Mouse (Mus musculus) megakaryocyte-erythroid progenitor cell, adult 5-6 weeks (primary cell): Measurements from ENCODE around the gene Pde8a. TPM values are rescaled to one million over a fixed set of nuclear protein-coding genes. Genes with fewer than 3 reads are reported as not detected.
"Not testable (repeated sequence)": the region's sequence is repeated elsewhere in the genome, so short reads cannot be mapped to it uniquely, and the experiment has no call there.

Experiments used
- ATAC-seq: replicated peaks from 2 replicates; pipeline ENCODE4 v1.8.0; 2016; ENCODE audit warnings: mild to moderate bottlenecking, inconsistent platforms; ENCODE audit not compliant: severe bottlenecking, poor library complexity, low FRiP score, low TSS enrichment
- total RNA-seq, 2 experiments: library from RNA; stranded (forward) in 1 of 2; stranded (reverse) in 1 of 2; fragments of 200-1000, 215-1000 nt in 1 of 2; fragments of >200 nt in 1 of 2; fragmentation: Nextera tagmentation in 1 of 2; gene quantifications; 2 replicates each; pipeline ENCODE4 v1.2.3; 2014 to 2017

The Pde8a gene
- total RNA-seq (2014; fragmentation: Nextera tagmentation) (0.33 and 1.0 TPM in 2 replicates), total RNA-seq (2017) (0.23 and 0.94 TPM in 2 replicates)

DNA sequence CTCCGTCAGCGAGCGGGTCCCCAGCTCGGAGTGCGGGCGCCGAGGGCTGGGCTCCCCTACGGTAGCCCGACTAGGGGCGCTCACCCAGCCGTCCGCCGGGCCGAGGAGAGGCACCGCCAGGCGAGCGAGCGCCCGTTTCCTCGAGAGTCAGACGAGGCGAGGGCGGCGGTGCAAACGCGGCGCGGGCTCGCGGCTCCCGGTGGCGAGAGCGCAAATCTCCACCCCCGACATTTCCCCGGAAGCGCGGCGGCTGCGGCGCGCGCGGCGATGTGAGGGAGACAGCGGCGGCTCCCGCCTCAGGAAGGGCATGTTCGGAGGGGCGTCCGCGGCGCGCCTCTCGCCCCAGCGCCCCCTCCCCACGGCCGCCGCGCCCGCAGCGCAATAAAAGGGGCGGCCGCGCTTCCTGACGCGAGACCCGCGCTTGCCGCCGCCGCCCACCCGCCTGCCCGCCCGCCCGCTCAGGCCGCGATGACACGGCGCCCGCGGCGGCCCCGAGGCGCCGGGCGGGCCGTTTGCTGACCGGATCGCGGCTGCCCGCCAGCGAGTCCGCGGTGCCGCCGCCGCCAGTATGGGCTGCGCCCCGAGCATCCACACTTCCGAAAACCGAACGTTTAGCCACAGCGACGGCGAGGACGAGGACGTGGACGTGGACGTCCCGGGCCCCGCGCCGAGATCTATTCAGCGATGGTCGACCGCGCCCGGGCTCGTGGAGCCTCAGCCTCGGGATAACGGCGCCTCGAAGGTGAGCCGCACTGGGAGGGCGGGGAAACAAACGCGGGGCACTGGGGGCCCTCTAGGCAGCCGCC is at the start of gene Pde8a:
Gene Pde8a, plus strand, starts transcription at position 250 of the 806 bp plus-strand sequence.
- ATAC-seq = no peak

DNA sequence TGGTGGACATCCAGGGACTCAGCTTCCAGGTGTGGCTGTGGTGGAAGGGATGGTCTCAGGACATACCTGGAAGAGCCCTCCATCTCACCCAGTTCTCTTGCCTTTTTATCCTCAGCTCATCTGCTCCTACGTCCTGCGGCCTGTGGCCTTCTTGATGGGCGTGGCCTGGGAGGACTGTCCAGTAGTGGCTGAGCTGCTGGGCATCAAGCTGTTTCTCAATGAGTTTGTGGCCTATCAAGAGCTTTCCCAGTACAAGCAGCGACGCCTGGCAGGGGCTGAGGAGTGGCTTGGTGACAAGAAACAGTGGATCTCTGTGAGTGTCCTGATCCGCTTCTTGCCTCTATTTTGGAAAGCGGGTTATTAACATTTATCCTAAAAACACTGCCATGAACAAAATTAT is 49.0 kb upstream of the Pde8a start:
- ATAC-seq = no peak

DNA sequence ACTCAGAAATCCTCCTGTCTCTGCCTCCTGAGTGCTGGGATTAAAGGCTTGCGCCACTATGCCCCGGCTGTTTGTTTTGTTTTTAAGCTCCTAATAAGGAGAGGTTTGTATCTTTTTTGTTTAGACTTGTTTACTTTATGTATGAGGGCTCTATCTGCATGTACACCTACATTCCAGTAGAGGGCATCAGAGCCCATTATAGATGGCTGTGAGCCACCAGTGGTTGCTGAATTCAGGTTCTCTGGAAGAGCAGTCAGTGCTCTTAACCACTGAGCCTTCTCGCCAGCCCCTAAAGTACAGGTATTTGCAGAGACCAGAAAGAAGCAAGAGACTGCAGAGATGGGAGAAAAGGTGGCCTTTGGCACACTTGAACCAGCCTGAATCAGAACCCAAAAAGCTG is 46.3 kb upstream of the Pde8a start:
- ATAC-seq = 0 out of 2 replicates have a peak, but pooled peaks have one; percentile 57

DNA sequence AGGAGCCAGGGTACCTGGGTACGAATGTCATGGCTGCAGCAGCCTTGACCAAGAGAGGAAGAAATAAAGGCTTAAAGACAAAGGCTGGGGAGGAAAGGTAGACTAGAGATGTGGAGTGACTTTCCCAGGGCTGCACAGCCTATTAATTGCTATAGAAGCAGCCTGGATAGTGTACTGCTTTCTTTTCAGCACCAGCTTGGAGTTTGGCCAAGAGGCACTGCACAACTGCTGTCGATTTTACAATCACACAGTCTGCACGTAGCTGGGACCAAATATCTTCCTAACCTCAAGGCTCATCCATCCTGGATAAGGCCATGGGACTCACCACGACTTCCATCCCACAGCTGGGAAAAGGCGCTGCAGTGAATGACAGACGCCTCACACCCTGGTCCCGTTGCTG is 44.0 kb upstream of the Pde8a start:
- ATAC-seq = no peak

- ATAC-seq = no peak
These were observed 39.5 kb upstream of the Pde8a start for GRCm38 (mm10) chr7:81173931-81174330.

DNA sequence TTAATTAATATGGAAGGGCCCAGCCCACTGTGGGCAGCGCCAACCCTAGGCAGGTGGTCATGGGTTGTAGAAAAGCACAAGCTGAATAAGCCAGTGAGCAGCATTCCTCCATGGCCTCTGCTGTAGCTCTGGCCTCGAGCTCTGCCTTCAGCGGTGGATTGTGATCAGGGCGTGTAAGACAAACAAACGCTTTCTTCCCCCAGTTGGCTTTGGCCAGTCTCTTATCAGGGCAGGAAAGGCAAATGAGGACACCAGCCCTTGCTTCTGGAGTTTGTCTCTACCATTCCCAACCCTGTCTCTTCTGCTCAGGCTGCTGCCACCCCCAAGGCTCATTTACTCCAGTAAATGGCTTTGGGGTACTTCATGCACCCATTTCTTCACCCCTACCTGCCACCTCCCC is 38.7 kb upstream of the Pde8a start:
- ATAC-seq = no peak

DNA sequence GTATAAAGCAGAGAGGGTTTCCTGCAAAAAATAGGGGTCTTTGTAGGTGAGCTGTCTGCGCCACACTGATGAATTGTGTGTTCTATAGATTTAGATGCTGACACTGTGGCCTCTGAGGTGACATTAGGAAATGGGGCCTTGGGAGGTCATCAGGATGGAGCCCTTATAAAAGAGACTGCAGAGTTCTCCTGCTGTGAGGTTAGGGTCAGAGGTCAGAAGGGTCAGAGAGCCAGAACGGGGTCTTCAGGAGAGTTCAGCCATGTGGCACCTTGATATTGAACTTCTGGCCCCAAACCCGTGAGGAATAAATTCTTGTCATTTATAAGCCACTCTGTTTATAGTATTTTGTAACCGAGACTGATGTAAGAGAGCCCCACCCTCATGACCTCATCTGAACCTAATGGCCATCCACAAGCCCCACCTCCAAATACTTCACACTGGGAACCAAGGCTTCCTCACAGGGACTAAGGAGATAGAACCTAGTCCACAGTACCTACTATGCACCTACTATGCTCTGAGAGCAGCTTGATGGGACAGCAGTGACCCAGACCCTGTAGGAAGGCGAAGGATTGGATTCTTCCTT is 37.1 kb upstream of the Pde8a start:
- no peak for ATAC-seq

DNA sequence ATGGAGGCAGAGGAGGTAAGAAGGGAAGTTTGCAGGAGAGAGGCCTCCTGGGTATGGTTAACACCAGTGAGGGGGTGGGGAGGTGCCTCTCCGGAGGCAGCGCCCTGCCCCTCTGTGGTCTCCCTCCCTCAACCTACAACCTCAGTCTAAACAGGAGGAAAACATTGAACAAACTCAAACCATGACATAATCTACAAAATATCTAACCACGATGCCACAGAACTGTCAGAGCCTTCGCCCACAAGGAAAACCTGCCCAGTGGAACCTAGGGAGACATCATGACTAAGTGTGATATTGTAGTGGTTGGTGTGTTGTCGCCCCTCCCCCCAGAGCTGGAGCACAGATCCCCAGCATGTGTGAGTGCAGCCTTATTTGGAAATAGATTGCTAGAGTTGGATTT is 33.9 kb upstream of the Pde8a start:
- ATAC-seq = no peak

- ATAC-seq = no peak
These were observed 30.8 kb upstream of the Pde8a start for GRCm38 (mm10) chr7:81182492-81183175.

DNA sequence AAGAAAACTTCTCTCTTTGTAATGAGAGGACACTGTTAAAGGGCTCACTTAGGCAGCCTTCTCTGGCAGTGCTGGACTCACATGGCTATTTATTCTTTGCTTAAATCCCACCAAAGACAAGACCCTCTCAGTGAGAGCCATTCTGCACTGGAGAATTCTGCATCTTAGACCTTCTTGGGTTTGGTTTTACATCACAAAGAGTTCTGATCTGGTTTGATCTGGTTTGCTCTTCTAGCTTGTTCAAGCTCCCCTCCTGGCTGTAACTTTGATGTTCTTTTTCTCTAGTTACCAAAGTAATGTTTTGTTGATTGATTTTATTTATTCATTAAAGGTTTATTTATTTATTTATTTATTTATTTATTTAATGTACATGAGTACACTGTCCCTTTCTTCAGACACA is 30.2 kb upstream of the Pde8a start:
- no peak for ATAC-seq

GRCm38 (mm10) chr7:81184136-81184535 is 29.3 kb upstream of the Pde8a start:
- no peak for ATAC-seq

DNA sequence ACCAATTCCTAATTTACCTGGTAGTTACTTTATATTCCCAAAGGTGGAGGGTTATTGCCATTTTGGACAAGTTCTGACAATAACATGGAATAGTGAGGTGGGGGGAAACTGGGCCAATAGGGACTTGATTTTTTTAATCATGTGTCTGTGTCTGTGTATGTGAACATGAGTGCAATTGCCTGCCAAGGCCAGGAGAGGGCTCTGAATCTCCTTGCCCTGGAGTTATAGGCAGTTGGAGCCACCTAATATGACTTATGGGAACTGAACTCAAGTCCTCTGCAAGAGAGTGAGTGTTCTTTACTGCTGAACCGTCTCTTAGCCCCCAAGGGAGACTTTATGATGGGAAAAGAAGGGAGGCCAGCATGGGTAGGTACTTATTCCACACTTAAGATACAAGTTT is 28.7 kb upstream of the Pde8a start:
- no peak for ATAC-seq

DNA sequence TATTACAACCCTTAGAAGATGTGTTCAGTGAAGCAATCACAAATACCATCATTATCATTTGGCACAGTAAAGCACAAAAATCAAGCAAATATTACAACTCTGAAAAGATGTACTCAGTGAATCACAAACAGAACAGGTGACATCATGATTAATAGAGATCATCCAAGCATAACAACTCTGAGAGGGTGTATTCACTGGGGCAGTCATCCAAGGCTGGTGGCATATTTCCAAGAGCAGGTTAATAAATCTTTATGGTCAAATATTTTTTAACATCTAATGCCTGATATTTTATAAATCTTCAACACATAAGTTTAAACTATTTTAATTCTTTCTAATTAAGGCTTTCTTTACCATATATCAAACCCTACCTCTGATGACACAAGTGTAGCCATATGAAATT is 27.4 kb upstream of the Pde8a start:
- ATAC-seq = not testable (repeated sequence)

DNA sequence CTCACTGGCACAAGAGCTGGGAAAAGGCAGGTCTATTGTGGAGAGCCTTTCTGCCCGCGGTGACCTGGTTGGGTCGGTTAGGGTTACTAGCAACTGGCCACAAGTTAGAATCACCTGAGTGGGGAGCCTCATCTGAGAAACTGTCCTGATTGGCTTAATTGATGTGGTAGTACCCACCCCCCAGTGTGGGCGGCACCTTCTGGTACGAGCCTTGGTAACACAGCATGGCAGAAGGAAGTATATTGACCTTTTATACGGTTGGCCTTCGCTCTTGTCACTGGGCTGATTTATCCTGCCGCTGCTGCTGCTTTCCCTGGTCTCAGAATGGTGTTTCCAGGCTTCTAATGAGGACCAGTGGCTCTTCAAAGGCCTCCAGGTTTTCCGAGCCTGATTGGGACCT is 24.2 kb upstream of the Pde8a start:
- no peak for ATAC-seq

DNA sequence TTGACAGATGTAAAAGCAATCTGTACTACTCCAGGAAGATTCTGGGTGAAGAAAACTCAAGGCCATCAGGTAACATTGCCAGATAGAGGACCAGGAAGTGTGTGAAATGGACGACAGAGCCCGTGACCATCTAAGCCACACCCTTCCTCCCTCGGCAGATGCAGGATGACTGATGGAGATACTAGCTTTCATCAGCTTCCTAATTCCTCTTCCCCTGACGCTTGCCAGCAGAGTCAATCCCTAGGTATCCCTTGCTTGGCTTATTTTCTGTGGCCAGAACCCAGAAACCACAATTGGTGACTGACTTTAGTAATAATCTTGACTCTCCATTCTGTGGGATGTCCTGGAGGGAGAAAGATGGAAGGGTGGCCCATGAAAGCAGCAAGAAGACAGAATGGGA is 17.9 kb upstream of the Pde8a start:
- ATAC-seq = no peak

DNA sequence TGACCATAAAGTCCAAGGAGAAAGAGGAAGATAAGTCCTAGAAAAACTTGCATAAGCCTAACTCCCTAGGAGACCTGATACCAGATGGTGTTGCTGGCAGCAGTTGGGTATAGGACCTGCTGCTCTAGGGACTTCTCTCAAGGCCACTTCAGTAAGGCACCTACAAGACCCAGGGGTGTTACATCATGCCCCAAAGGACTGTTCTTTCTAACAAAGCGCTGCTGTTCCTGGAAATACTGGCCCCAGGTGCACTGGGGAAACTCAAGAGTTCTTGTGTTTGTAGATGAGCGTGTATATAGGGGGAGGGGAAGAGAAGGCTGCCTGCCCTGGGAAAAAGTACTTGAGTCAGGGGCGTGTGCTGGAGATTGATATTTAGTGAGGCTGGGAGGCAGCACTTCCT is 16.6 kb upstream of the Pde8a start:
- ATAC-seq = no peak

GRCm38 (mm10) chr7:81198538-81198937 is 14.9 kb upstream of the Pde8a start:
- ATAC-seq = no peak

DNA sequence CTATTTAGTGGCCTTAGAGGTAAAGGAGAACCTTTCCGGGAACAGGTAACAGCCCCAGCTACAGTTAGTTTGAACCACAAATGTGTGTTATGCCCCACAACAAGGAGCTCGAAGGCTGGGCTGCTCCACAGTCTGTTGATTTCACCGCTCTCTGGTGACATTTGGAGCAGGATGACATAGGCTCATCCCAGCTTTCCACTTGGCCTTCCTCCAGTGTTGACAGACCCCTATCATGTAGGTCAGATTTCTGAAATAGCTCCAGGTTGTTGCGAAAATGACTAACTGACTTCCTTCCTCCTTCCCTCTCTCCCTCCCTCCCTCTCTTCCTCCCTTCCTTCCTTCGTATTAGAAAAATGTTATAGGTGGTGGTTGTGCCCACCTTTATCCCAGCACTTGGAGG is 14.3 kb upstream of the Pde8a start:
- no peak for ATAC-seq

DNA sequence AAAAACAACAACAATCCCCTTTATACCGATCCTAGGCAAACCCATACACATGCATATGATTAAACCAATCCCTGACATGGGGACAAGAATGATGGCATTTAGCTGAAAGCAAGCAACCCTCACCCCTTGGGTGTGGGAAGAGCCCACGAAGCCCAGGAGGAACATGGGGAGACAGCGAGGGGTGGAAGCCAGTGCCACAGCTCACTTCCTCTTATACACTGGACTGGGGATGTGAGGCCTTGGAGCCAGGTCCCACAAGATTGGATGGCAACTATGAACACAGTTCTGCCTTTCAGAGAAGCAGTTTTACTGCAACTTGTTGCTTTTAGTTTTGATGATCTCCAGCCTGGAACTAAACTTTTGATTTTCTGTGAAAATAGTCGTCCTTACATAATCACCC is 13.6 kb upstream of the Pde8a start:
- no peak for ATAC-seq

DNA sequence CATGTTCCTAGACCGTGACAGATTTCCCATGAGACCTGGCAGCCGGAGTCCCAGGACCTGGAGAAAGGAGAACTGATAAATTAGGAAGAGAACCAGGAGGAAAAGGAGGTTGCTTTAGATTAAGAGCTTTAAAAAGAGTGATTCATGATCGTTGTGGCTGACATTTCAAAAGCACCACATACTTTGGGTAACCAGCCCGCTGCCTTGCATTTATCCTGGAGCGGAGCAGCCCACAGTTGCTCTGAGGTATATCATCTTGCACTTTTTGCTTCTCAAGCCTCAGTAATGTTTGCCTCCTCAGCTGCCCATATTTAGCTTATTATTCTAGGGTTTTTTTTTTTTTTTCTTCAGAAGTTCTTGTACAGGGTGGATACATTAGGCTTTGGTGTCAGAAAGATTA is 11.0 kb upstream of the Pde8a start:
- no peak for ATAC-seq

DNA sequence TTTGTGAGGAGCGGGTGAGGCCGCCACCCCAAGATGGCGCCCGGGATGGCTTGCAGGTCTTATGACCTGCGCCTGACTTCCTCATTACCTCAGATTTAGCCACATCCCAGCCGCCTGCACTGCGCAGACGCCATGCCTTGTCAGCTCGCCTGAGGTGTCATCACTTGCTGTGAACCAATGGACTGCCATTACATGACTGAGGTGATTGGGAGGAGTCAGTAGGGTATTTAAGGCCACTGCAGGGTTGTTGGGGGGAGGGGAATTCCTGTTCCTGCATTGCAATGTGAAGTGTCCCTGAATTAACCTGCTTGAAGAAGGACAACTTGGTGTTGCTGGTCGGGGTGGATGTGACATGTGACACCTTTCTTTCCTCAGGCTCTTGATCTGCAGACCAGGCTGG is 9.8 kb upstream of the Pde8a start:
- ATAC-seq = not testable (repeated sequence)
